Mouse (Mus musculus): ENCODE measurements around the gene Armc10.
"Not testable (repeated sequence)": the region's sequence is repeated elsewhere in the genome, so short reads cannot be mapped to it uniquely, and the experiment has no call there.

The Armc10 gene

GRCm38 (mm10) chr5:21645439-21646132 lies at the start of gene Armc10, which contains the start of gene Fbxl13:
Gene Armc10, plus strand, starts transcription at chr5:21645813.
Gene Fbxl13, minus strand, starts transcription at chr5:21645634.
- DNase-seq (ENCODE audit: low read depth, low spot score), result peak; percentile 95

DNA sequence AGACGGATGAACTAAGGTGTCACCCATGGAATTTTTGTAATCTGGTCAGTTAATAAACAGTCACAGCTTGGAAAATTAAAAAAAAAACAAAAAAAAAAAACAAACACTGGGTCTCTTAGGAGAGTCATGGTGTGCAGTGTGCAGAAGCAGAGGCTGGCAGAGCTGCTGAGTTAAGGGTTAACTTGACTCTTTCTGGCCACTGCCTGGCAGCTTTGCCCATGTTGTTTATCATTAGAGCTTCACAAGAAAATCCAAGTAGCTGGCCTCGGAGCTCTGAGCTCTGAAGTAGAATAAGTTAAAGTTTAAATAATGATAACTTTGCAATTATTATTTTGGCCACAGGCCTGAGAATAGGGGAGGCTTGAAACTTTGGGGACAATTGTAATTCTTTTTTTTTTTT lies 46.1 kb upstream of the Armc10 start:
- not testable (repeated sequence) for DNase-seq (ENCODE audit: low read depth, low spot score)

DNA sequence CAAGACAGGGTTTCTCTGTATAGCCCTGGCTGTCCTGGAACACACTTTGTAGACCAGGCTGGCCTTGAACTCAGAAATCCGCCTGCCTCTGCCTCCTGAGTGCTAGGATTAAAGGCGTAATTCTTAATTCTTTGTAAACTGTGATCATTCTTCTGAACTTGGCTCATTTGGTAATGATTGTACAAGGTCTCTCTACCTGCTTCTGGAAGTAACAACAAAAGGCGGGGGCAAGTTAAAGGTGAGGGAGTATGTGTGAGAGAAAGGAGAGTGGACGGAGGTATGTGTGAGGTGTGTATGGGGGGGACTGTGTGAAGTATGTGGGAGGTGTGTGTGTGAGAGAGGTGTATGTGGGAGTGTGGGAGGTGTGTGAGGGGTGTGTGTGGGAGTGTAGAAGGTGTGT lies 45.7 kb upstream of the Armc10 start:
- no peak for DNase-seq (ENCODE audit: low read depth, low spot score)

DNA sequence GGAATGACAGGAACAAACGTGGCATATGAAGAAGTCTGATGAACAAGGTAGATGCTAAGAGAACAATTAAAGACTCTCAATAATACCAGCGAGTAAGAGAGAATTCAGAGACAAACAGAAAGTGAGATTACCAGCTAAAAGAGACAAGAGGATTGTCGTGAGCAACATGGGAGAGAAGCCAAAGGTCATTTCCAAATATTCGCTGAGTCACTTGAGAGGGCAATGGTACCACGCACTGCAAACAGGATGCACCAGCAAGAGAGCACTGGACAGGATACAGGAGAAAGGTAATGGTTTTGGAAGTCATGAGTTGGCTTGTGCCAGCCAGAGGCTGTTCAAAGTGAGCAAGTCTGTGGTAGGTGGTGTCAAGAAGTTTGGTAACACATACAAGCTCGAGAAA lies 39.7 kb upstream of the Armc10 start:
- DNase-seq (ENCODE audit: low read depth, low spot score), result no peak

DNA sequence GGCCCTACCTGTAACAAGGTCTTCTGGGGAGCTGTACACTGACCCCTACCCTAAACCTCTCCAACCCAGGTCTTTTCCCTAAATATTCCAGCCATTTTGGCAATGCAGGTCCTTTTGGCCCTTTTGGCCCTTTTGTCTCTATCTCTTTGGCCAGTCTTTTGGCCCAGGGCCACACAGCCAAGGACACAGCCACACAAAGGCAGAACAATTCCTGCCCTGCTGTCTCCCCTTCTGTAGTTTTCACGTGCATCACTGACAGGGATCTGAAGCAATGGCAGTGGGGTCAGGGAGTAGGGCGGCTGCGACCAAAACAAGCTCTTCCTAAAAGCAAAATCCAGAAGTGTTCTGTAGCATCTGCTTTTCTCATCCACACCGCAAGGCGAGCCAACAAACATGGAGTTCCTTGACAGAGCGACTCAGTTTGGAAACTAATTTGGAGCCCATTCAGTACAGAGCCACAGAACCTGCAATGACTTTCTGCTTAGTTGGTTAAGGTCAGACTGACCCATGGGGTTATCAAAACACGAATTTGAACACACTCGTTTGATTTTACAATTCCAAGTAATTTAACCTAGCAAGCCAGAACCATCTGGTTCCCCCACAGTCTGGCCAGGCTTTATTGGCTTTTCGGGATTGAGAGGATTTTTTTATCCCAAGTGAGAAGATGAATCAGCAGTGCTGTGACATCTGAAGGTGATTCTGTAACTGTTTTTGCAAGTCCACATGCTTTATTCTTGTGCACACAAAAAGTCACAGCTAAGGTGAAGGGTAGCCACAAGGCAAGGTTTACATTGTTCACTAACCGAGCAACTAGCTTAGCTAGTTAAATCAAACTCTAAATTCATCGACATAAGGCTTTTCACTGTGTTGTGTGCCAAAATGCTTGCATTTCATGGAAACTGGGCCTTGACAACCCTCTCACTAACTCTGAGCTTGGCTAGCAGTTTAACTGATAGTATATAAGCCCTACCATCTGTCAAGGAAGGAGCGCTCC lies 37.0 kb upstream of the Armc10 start:
- no peak for DNase-seq (ENCODE audit: low read depth, low spot score)

GRCm38 (mm10) chr5:21610996-21611395 lies 34.6 kb upstream of the Armc10 start:
- DNase-seq (ENCODE audit: low read depth, low spot score), result no peak

DNA sequence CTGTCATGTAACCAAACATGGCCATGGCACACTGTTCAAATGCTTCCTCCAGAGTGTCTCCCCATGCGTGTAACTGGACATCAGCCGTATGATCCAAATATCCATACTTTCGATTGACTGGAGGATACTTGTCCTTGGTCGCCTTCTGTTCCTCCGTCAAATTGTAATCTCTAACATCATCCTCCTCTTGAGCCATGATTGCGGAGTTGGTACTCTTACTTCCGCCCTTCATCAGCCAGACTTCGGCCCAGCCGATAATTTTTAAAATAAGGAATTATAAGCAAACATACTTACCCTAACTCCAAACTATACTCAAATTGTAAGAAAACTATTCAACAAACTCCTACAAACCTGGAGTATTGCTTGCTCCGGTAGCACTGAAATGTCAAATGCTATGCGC lies 31.3 kb upstream of the Armc10 start:
- not testable (repeated sequence) for DNase-seq (ENCODE audit: low read depth, low spot score)

DNA sequence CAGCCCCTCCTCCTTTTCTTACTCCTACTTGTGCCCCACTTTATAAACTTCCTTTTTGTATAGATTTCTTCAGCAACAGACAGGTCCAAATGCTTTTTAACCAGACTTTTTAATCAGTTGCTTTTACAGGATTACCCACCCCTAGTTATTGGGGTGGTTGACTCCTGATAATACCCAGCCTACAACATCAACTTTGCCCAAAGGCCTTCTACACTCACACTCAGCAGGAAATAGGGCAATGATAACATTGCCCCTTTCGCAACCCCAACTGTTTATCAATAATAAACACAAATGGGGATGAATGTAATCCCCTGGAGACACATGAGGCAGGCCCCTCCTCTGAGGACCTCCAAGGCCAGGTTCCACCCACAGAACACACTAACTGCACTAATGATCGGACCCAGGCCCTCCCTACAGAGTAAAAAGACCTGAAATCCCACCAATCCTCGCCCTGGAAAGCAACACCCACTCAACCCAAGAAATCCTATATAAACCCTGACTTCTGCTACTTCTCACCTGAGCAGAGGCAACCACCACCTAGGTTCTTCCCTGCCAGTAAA lies 29.1 kb upstream of the Armc10 start:
- DNase-seq (ENCODE audit: low read depth, low spot score), result no peak

- no peak for DNase-seq (ENCODE audit: low read depth, low spot score)
Measured at GRCm38 (mm10) chr5:21625916-21626315, 19.7 kb upstream of the Armc10 start.

- DNase-seq (ENCODE audit: low read depth, low spot score), result peak; percentile 54
Measured at GRCm38 (mm10) chr5:21640961-21641360, 4.7 kb upstream of the Armc10 start.

DNA sequence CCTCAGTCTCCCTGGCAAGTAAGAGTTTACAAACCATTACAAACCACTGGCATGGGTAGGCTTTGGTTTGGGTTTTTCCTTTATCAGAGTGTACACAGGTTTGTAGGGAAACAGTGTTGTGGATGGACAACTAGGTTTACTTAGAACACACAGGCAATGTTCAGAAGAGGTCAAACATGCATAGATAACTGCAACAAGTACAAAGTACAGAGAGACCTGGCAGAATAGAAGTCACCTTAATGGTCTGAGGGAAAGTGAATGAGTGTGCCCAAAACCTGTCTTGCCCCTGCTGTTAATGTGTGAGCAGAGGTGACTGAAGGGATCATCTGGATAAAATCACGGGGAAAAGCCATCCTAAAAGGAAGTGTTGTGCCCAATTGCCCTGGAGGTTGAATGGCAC lies 2.0 kb upstream of the Armc10 start:
- no peak for DNase-seq (ENCODE audit: low read depth, low spot score)

DNA sequence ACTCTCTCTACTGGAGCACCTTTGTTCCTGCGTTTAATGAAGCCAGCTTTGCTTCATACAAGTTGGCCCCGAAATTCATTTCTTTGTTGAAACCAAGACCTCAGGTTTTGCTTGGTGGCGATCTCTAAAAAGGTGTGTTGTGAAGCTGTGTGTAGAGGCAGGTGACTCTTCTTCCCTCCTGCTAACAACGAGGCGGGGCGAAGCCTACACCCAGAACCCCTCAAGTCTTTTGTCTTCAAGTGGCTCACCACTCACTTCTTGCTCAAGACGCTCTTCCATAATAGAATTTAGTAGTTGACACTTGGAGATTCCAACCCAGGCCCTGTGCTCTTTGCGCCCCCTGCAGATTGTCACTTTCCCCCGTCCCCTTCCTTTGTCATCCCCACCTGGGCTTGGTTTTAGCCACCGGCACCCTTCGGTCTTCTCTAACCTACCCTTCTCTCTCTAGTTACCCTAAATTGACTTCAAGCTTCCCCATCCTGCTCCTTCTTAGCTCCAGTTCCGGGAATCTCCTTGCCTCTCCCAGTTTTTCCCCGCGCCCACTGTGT lies 648 bp upstream of the Armc10 start:
- DNase-seq (ENCODE audit: low read depth, low spot score), result no peak

GRCm38 (mm10) chr5:21646133-21646491 lies 499 bp downstream of the Armc10 start:
- no peak for DNase-seq (ENCODE audit: low read depth, low spot score)

- DNase-seq (ENCODE audit: low read depth, low spot score), result no peak
Measured at GRCm38 (mm10) chr5:21650736-21651135, 5.1 kb downstream of the Armc10 start.

- no peak for DNase-seq (ENCODE audit: low read depth, low spot score)
Measured at GRCm38 (mm10) chr5:21651885-21652612, 6.4 kb downstream of the Armc10 start.

GRCm38 (mm10) chr5:21656912-21657311 lies 11.3 kb downstream of the Armc10 start:
- no peak for DNase-seq (ENCODE audit: low read depth, low spot score)

GRCm38 (mm10) chr5:21658038-21658437 lies 12.4 kb downstream of the Armc10 start:
- DNase-seq (ENCODE audit: low read depth, low spot score), result no peak

- DNase-seq (ENCODE audit: low read depth, low spot score), result peak; percentile 65
Measured at GRCm38 (mm10) chr5:21658623-21659395, 13.2 kb downstream of the Armc10 start.

GRCm38 (mm10) chr5:21660850-21661249 lies 15.2 kb downstream of the Armc10 start:
- DNase-seq (ENCODE audit: low read depth, low spot score), result no peak

DNA sequence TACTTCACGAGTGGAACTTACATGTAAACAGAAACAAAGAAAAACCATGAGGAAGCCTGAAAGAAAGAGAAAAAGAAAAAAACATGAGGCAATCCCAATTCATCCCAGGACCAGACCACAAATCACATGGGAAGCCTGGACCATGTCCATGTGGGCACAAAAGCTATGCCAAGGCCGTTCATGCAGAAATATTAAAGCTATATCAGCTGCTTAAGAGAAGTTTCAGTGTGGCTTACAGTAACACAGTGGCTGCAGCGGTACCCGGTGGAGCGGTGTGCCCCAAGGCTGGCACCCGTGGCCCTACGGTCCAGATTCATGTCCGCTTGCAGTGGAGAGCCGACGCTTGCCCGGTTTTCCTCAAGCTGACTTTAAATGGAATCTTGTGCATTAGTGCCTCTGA lies 17.5 kb downstream of the Armc10 start:
- DNase-seq (ENCODE audit: low read depth, low spot score), result no peak
